Mouse (Mus musculus) lung, embryonic 14.5 days (tissue): ENCODE measurements around the gene Pitpnm1. TPM values are rescaled to one million over a fixed set of nuclear protein-coding genes. Genes with fewer than 3 reads are reported as not detected.
A peak's percentile ranks its signal among the peaks of the same experiment; 100 is the strongest.

Experiments
- ATAC-seq: fragments of 200-750 bp; cut with Nextera tagmentation; 2 replicates; pipeline ENCODE4 v1.8.0; 2017; ENCODE audit warnings: mild to moderate bottlenecking, moderate TSS enrichment, moderate library complexity; ENCODE audit not compliant: insufficient read depth
- DNase-seq: peaks from one replicate; pipeline ENCODE4 v3.0.0-alpha.2; 2015
- H3K27ac ChIP-seq: fragments of 300-500 bp; sonication (generic); 2 replicates; pipeline ENCODE4 v1.5.1; 2014; ENCODE audit warnings: low read depth, mild to moderate bottlenecking, moderate library complexity
- H3K27me3 ChIP-seq: fragments of 300-500 bp; sonication (generic); 2 replicates; pipeline ENCODE4 v1.6.1; 2014; ENCODE audit warnings: low read length, control low read depth; ENCODE audit not compliant: insufficient read depth
- H3K36me3 ChIP-seq: fragments of 300-500 bp; sonication (generic); 2 replicates; pipeline ENCODE4 v1.6.1; 2014; ENCODE audit warnings: control low read depth; ENCODE audit not compliant: insufficient read depth
- H3K4me1 ChIP-seq: fragments of 300-500 bp; sonication (generic); 2 replicates; pipeline ENCODE4 v1.6.1; 2014; ENCODE audit warnings: antibody characterized with exemption, control low read depth; ENCODE audit not compliant: insufficient read depth
- H3K4me2 ChIP-seq: fragments of 300-500 bp; sonication (generic); 2 replicates; pipeline ENCODE4 v1.6.1; 2014; ENCODE audit warnings: mild to moderate bottlenecking
- H3K4me3 ChIP-seq: fragments of 300-500 bp; sonication (generic); 2 replicates; pipeline ENCODE4 v1.5.1; 2014; ENCODE audit warnings: low read depth, low read length
- H3K9ac ChIP-seq: fragments of 300-500 bp; sonication (generic); 2 replicates; pipeline ENCODE4 v1.6.1; 2014
- H3K9me3 ChIP-seq: fragments of 300-500 bp; sonication (generic); 2 replicates; pipeline ENCODE4 v1.6.1; 2016; ENCODE audit warnings: low read depth, low read length, control low read depth
- CTCF ChIP-seq: IDR thresholded peaks from 2 replicates; pipeline ENCODE4 v1.5.1; 2016; ENCODE audit warnings: antibody characterized with exemption, low read depth
- WGBS: fragments of 180-500 bp; shearing (Covaris S2); extraction: QIAGEN DNeasy Blood & Tissue Kit; methylation state at CpG from one replicate; pipeline ENCODE4 v1.1.7; 2014; 5-methylcytosine and 5-hydroxymethylcytosine counted together
- polyA plus RNA-seq: library from polyadenylated mRNA; unstranded; fragments of >200 nt; fragmentation: Nextera tagmentation; extraction: Ambion mirVana; gene quantifications from 2 replicates; pipeline ENCODE4 v1.2.1, GENCODE M21; 2014

The Pitpnm1 gene
- polyA plus RNA-seq, result 5.5 and 7.3 TPM in 2 replicates

GRCm38 (mm10) chr19:4099837-4100717, at the start of gene Pitpnm1:
Gene Pitpnm1, plus strand, starts transcription at chr19:4099998.
- peak within 1 kb of the TSS; percentile 10; the same call in 1 of the 2 replicates for H3K27ac ChIP-seq

DNA sequence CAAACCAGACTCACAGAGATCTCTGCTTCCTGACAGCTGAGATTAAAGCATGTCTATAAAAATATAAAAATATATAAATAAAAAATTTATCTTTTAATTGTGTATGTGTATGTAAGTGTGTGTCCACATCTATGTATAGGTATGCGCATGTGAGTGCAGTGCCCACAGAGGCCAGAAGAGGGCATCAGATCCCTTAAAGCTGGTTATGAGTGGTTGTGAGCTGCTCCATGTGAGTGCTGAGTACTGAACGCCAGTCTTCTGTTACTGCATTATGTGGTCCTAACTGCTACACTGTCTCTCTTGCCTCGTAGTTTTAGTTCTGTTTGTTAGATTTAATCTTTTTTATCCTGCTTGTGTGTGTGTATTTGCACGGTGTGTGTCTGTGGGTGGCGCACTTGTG, 48.8 kb upstream of the Pitpnm1 start:
- Histone ChIP-seq H3K27ac (no peak overlapping the region), H3K36me3 (no peaks in the 10 kb centered on the region), H3K9me3 (no peaks in the 10 kb centered on the region), H3K27me3 (no peaks in the 10 kb centered on the region), H3K9ac (no peak overlapping the region), H3K4me2 (no peak overlapping the region), H3K4me3 (no peak overlapping the region), H3K4me1 (peaks cover 3% of the 10 kb centered on the region; the same call in 1 of the 2 replicates)
- ATAC-seq, result no peak
- no peak for DNase-seq
- no peak; the same call in 1 of the 2 replicates for TF ChIP-seq CTCF
- WGBS, result 94% methylated on average over 5 of the region's 5 CpGs

More at GRCm38 (mm10) chr19:4099837-4100717, at the start of gene Pitpnm1:
- no peak for TF ChIP-seq CTCF
- Histone ChIP-seq H3K4me3 (peak within 1 kb of the TSS; percentile 45), H3K36me3 (no peaks in the 10 kb centered on the region), H3K9me3 (no peaks in the 10 kb centered on the region), H3K4me1 (peaks cover 13% of the 10 kb centered on the region; the same call in 1 of the 2 replicates), H3K27me3 (peaks cover 31% of the 10 kb centered on the region), H3K9ac (peak within 1 kb of the TSS; percentile 46), H3K4me2 (peak within 1 kb of the TSS; percentile 87)
- peak; percentile 4; the same call in 1 of the 2 replicates for ATAC-seq
- WGBS, result under 1% methylated on average over 53 of the region's 53 CpGs
- peak; percentile 72 for DNase-seq

DNA sequence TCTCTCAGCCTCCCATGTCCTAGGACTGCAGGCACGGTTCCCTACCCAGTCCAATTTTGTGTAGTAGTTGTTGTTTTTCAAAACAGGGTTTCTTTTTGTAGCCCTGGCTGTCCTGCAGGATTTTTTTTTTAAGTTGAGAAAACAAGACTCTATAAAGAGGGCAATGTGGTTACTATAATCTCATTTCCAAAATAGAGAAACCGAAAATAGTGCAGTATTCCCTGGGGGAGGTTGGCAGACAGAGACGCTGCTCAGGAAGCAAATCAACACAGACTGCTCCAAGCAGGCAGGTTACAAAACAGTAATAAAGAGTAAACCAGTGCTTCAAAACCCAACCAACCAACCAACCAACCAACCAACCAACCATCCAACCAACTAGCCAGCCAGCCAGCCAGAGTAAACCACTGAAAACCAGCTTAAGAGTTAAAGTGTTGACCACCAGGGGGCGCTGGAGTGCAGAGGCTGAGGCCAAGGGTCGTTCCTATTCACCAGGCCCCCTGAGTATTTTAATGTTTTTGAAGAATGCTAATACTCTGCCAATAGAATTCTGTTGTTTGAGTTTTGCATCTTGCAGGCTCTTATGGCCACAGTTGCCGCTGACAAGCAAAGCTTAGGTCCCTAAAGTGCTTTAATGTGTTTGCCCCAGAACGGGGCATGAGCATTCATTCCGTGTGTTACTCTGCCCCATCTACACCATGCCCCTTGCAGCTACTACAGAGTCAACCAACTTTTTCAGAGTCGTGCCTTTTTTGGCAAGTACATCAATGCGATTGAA, 47.9 kb upstream of the Pitpnm1 start:
- DNase-seq (peak; percentile 81), ATAC-seq (no peak)
- no peaks in the 10 kb centered on the region for H3K9me3 ChIP-seq
- H3K4me2 ChIP-seq, result no peak overlapping the region
- H3K4me3 ChIP-seq, result no peak overlapping the region
- no peak overlapping the region for H3K27ac ChIP-seq
- TF ChIP-seq CTCF, result peak; percentile 84
- no peaks in the 10 kb centered on the region for H3K36me3 ChIP-seq
- no peak overlapping the region for H3K9ac ChIP-seq
- H3K27me3 ChIP-seq, result no peaks in the 10 kb centered on the region
- no peaks in the 10 kb centered on the region for H3K4me1 ChIP-seq
- WGBS, result 55% methylated on average over 10 of the region's 10 CpGs

GRCm38 (mm10) chr19:4052516-4053030, 47.2 kb upstream of the Pitpnm1 start:
- no peaks in the 10 kb centered on the region for H3K9me3 ChIP-seq
- H3K4me1 ChIP-seq, result no peaks in the 10 kb centered on the region
- H3K4me2 ChIP-seq, result no peak overlapping the region
- no peaks in the 10 kb centered on the region for H3K27me3 ChIP-seq
- WGBS, result 74% methylated on average over 5 of the region's 5 CpGs
- no peaks in the 10 kb centered on the region for H3K36me3 ChIP-seq
- no peak overlapping the region for H3K4me3 ChIP-seq
- no peak for ATAC-seq
- no peak for DNase-seq
- H3K27ac ChIP-seq, result no peak overlapping the region
- TF ChIP-seq CTCF, result no peak
- no peak overlapping the region for H3K9ac ChIP-seq

- no peak for TF ChIP-seq CTCF
- H3K36me3 ChIP-seq, result no peaks in the 10 kb centered on the region
- ATAC-seq (no peak), DNase-seq (no peak)
- H3K4me3 ChIP-seq, result no peak overlapping the region
- no peaks in the 10 kb centered on the region for H3K4me1 ChIP-seq
- H3K4me2 ChIP-seq, result no peak overlapping the region
- H3K27ac ChIP-seq, result no peak overlapping the region
- H3K27me3 ChIP-seq, result 0 out of 2 replicates have a peak, but pooled peaks cover 6% of the 10 kb centered on the region
- H3K9ac ChIP-seq, result no peak overlapping the region
- no peaks in the 10 kb centered on the region for H3K9me3 ChIP-seq
- 81% methylated on average over 5 of the region's 5 CpGs for WGBS
Observed at GRCm38 (mm10) chr19:4054613-4055012, 45.2 kb upstream of the Pitpnm1 start.

DNA sequence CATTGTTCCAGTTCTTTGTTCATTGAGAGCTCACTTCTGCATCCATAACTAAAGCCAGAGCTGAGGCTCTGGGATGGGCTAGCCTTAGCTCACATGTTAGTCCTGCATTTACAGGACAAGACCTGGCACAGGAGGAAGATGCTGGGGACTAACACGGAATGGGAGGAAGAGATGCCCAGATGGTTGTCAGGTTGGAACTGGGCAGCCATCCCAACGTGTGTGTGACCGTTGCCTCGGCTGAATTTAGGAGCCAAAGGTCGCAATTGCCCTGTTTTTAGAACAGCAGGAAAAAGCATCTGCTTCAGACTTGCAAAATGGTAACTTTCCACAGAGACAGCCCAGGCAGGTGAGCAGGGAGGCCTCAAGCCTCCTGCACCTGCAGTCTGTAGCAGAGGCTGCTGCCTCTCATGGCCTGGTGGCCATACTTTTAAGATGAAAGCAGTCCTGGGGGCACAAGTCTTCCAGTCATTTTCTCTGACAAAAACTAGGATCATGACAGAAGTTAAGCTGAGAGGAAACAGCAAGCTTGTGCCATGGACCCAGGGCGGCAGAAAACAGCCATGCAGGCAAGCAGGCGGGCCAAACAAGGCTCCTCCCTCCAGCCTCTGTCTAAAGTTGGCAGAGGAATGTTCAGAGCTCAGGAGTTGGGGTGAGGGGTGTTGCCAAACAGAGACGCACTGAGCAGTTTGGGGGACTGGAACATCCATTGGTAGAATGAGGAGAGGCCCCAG, 44.4 kb upstream of the Pitpnm1 start:
- TF ChIP-seq CTCF, result no peak
- no peak overlapping the region for H3K27ac ChIP-seq
- no peaks in the 10 kb centered on the region for H3K36me3 ChIP-seq
- H3K9ac ChIP-seq, result no peak overlapping the region
- ATAC-seq, result no peak
- no peak overlapping the region for H3K4me2 ChIP-seq
- WGBS, result 59% methylated on average over 8 of the region's 8 CpGs
- DNase-seq, result no peak
- no peaks in the 10 kb centered on the region for H3K9me3 ChIP-seq
- H3K27me3 ChIP-seq, result 0 out of 2 replicates have a peak, but pooled peaks cover 6% of the 10 kb centered on the region
- no peak overlapping the region for H3K4me3 ChIP-seq
- no peaks in the 10 kb centered on the region for H3K4me1 ChIP-seq
